Mouse (Mus musculus) spleen, adult 10 weeks (tissue): ENCODE measurements around the gene Hs3st1. TPM values are rescaled to one million over a fixed set of nuclear protein-coding genes. Genes with fewer than 3 reads are reported as not detected.

Experiments
- polyA plus RNA-seq: library from polyadenylated mRNA; stranded (reverse); fragments of 350-450 nt; fragmentation: Illumina TruSeq; extraction: RNeasy Lipid Tissue Mini Kit (QIAGEN cat#74804); gene quantifications from one replicate; pipeline ENCODE4 v1.2.3, GENCODE M21; 2015; ENCODE audit warnings: low replicate concordance; ENCODE audit not compliant: insufficient read depth

Hs3st1 gene
- polyA plus RNA-seq, result 8.7 TPM

GRCm38 (mm10) chr5:39755375-39755774 is at the start of gene Hs3st1:
Hs3st1 (minus strand) TSS chr5:39755475.

